Mouse (Mus musculus) thymus, adult 18-20 months (tissue): ENCODE results near the gene Bloc1s2.
"Not testable (repeated sequence)": the region's sequence is repeated elsewhere in the genome, so short reads cannot be mapped to it uniquely, and the experiment has no call there.

Experiments used
- DNase-seq, 2 experiments: peaks; one replicate each; pipeline ENCODE4 v3.0.0; 2022; ENCODE audit warnings: mixed read lengths in 2 of 2

Gene Bloc1s2

DNA sequence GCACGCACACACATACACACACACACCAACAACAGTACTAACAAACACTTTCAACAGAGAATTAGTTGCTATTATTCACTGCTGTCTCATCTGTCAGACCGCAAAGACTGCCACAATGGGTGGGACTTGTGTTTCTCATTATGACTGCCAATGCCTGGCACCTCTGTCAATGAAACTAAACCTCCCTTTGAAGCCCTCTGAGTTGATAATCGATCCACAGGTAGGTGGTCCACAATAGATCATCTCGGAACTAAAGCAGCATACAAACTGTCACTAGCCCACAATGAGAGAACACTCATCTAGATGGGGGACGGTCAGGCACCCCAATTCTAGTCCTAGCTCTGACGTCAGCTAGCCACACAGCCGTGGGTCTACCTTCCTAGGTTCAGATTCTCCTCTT, 25.1 kb downstream of the Bloc1s2 start:
- DNase-seq = no peak

DNA sequence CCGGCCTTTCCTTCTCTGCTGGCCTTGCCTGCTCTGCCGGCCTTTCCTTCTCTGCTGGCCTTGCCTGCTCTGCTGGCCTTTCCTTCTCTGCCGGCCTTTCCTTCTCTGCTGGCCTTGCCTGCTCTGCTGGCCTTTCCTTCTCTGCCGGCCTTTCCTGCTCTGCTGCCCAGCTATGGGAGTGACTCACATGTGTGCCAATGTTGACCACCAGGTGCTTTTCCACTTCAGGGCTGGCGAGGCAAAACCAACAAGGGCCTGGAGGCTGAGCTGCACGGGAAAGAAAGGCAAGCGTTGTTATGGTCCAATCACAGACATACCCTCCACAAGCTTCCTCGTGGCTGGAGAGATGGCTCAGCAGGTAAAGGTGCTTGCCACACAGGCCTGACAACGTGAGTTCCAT, 25.6 kb downstream of the Bloc1s2 start:
- DNase-seq = not testable (repeated sequence)

DNA sequence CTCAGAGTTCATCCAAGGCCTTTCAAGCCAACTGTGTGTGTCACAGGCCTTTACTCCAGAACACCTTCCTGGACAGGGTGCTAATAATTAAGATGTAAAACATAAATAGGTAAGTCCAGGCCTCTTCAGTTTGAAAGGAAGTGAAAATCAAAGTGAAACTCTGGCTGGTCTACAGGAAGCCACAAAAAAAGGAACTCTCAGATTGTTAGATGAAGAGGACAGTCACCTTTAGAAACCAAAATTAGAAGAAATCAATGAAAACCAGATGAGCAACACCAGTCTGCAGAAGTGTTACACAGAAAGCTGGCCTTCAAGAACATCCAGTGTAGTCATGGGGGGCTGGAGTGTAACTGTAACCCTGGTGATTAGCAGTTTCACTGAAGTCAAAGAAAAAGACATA, 28.5 kb downstream of the Bloc1s2 start:
- DNase-seq = no peak

GRCm38 (mm10) chr19:44111706-44112105, 34.5 kb downstream of the Bloc1s2 start:
- DNase-seq = no peak

DNA sequence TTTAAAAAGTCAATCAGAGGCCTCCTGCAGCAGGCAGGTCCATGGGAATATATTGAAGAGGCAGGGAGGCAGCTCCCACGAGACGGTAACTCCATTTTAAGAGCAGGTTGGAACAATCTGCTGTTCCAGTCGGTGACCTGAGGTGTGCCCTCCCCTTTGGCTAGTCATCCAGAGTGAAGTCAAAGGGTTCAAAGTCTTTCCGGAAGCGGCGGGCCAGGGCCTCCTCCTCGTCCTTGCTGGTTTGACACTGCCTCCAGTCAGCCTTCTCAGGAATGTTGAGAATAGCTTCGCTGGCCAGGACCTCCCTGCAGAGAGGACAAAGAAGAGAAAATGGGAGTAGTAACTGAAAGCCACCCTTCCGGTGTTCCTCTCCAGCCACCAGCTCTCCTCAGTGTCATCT, 35.9 kb downstream of the Bloc1s2 start:
- DNase-seq = no peak

DNA sequence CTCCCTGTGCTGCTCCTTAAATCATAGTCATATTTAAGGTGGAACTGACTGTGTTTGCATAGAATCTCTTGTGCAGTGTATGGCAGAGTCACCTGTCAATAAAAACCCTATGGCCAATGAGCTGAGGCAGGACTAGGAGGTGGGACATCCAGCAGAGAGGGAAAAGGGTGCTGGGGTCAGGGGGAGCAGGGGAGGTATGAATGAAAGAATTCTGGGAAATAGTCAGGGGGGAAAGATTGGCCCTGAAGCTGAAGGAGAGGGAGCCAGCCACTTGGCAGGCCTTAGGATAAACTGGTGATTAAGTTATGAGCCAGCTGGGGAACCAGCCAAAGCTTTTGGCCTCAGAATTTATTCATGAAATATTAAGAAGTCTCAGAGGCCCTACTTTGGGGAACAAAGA, 37.2 kb downstream of the Bloc1s2 start:
- no peak for DNase-seq

GRCm38 (mm10) chr19:44107661-44108521, 38.4 kb downstream of the Bloc1s2 start:
- DNase-seq = no peak

DNA sequence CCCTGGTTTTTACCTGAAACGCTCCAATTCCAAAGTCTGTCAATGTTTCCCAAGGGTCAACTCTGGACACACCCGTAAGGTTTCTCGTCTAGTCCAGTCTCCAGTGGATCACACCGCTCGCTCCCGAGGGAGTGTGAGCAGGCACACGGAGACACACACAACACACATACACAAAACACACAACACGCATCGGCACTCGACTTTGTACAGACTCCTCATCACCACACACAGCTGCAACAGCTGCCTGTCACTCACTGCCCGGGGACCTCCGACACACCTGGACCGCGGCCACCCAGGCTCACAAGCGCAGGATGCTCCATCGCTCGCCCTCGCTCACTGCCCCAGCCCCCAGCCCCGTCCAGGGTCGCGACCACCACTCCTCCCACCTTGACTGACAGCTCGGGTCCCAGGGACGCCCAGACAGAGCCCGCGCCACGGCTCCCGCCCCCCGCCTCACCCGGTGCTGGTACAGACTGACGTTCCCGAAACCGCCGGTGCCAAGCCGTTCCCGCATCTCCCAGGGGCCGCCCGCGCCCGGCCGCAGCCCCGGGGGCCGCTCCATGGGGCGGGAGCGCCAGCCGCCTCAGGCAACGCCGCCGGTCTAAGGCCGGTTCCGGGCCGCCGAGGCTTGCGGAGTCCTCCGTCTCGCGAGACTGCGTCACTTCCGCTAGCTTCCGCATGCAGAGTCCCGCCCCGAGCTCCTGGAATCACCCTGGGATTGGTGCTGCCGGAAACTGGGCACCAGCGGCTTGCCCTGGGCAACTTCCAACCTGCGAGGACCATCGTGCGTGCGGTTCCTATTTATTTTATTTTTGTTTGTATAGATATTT, 39.2 kb downstream of the Bloc1s2 start, which contains the start of gene Chuk:
Gene Chuk, minus strand, starts transcription at position 650 of the 830 bp plus-strand sequence.
- DNase-seq = peak; percentile 89 to 92

DNA sequence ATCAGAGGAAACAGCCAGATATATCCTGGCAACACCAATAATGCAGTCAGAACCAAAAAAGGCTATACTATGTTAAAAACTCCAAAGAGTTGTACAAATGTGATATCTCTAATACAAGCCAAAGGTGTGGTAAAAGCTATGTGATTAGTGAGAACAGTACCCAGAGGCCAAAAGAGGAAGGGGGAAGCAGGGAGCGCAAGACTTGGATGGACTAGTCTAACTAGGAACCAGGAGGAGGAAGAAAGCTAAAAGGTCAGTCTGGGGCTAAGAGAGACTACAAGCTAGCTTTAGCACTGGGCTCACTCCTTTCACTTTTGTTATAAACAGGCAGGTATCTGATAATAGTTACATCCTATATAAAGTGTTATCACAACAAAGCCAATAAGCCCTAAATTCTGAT, 41.9 kb downstream of the Bloc1s2 start:
- no peak for DNase-seq

GRCm38 (mm10) chr19:44103001-44103400, 43.2 kb downstream of the Bloc1s2 start:
- DNase-seq = no peak

- DNase-seq = no peak
These were observed 45.4 kb downstream of the Bloc1s2 start for GRCm38 (mm10) chr19:44100840-44101239.
